Mouse (Mus musculus) kidney, postnatal 14 days (tissue): ENCODE results near the gene Osmr.
A peak's percentile ranks its signal among the peaks of the same experiment; 100 is the strongest.

Experiments
- DNase-seq: peaks from one replicate; pipeline ENCODE4 v3.0.0; 2022; ENCODE audit warnings: mixed read lengths

The Osmr gene

DNA sequence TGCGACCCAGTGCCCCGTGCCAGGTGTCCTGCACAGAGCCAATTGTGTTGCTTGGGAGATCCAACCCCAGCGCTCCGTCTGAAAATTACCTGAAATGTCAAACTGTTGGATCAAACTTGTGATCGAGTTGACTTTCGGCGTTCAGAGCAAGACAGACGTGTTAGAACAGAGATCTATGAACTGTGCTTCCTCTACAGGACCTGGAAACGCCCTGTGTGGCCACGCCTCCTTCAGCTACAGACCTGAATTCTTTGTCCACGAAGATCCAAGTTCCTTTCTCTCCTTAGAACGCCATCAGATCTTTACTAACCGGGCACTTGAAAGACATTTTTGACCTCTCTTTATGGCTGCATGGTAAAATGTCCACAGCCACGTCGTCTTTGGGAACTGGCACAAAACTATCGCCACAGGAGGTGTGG, at the start of gene Osmr:
Gene Osmr, minus strand, starts transcription at position 369 of the 419 bp plus-strand sequence.
- no peak for DNase-seq

DNA sequence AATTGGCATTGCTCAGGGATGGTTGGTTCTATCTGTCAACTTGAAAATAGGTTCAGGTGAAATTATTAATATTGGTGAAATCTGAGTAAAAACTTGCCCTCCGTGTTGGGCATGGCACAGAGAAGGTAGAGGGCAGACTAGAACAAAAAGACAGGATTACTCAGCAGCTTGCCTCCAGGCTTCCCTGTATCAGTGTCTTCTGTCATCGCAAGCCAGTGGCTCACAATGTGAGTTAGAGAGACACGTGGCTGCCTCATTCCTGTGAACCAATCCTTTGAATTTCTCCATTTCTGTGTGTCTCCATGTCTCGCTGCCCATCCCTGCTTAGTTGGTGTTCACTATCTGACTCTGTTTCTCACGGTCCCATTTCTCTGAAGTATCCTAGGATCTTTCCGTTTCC, 44.6 kb upstream of the Osmr start:
- no peak for DNase-seq

DNA sequence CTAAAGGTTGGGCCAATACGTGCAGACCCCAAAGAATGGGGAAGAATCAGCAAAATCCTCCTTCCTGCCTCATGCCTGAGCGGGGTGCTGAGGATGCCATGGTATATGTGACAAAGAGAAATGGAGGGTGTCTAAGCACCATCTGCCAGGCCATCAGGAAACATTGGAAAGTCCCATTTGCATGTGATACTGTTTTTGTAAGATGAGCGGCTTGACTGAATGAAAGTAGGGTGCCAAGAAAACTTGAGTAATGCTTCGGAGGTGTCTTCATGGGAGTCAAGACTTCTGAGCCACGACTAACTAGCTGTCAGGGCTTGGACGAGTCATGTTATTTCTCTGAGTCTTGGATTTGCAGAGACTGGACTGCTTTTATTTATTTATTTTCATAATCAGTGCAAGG, 39.4 kb upstream of the Osmr start:
- DNase-seq, result no peak

DNA sequence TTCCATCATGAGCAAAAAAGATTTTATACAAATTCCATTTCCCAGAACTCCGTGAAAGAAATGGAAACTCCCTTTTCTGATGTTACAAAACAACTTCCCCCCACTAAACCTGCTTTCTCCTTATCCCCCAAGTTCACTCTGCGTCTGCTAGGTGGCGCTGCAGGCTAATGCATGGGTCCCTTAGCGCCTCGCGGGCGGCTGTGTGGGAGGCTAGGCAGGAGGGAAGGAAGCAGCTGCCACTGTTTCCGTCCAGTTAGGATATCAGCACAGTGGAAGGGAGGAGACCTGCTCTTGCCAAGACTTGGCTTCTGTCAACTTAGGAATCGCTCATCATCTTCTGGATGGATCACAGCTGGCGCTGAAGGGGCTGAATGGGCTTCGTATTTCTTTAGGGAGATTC, 34.9 kb upstream of the Osmr start:
- peak; percentile 92 for DNase-seq

DNA sequence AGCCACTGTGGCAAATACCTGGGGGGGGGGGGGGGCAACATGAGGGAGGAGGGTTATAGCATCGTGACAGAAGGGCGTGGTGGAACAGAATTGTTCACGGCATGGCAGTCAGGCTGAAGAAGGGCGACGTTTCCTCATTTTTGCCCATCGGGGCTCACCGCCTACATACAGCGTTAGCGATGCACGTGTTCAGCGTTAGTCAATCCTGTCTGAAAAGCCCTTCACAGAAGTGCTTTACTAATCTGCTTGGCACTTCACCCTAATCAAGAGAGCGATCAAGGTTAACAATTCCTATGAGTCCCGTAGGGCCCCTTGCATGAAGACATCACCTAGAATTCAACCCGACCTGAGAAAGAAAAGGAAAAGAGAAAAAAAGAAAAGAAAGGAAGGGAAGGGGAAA, 34.3 kb upstream of the Osmr start:
- no peak for DNase-seq

DNA sequence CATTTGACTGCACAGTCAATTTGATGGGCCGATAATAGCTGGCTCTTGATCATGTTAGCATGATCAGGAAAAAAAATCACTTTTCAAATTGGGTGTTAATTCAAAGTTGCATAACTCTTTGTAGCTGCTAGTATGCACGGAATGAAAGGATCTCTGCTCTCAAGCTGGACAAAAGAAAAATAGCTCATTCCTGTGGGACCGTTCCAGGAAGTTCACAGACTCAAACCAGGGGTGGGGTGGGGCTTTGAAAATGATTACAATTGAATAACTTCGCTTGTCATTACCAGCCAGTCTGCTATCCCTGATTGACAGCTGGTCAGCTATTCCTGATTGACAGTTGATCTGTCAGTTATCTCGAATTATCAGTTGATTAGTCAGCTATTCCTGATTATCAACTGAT, 33.8 kb upstream of the Osmr start:
- no peak for DNase-seq

DNA sequence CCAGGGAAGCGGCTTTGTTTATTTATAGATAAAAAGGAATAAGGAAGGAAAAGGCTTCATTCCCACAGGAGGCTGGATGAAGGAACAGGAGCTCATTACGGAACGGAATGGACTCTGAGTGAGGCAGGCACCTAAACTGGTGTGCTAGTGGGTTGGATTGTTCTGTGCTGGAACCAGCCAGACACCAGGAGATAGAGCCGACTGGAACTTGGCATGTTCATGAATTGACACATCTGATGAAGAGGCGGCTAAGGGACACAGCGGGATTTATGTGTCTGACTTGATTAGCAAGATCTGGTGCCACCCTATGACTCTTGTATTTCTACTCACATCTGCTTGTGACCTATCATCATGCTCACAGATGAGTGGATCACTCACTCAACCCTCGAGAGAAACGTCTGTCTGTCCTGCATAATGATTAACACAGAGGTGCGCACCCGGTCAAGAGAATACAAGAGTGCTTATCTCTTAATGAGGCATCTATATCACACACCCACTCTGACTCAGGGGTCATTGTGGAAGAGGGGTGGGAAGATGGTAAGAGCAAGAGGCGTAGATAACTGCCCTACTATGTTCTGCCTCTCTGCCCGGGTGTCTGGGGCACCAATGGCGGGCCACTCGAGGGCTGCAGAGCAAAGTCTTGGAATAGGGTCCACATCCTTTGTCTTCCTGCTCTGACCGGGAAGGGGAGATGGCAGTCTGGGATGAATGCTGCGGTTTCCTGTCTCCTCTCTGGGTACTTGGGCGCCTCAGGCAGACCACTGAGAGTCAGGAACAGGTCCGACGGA, 31.7 kb upstream of the Osmr start:
- DNase-seq, result no peak

DNA sequence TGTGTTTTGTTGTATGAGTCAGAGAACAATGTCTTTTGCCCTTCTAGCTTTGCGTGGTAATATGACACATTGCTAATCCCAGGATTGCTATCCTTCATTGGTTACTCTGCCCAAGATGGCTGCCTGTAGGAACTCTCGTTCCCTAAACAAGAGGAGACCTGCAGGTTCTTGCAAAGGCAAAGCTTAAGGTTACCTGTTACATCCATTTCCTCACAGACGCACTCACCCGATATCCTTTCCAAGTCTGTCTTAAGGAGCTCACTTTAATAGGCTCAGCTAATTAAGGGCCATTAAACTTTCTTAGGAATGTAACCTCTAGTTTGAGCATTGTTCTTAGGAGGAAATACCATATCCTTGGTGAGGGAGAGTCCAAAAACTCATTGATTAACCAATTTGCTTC, 31.0 kb upstream of the Osmr start:
- DNase-seq, result no peak

DNA sequence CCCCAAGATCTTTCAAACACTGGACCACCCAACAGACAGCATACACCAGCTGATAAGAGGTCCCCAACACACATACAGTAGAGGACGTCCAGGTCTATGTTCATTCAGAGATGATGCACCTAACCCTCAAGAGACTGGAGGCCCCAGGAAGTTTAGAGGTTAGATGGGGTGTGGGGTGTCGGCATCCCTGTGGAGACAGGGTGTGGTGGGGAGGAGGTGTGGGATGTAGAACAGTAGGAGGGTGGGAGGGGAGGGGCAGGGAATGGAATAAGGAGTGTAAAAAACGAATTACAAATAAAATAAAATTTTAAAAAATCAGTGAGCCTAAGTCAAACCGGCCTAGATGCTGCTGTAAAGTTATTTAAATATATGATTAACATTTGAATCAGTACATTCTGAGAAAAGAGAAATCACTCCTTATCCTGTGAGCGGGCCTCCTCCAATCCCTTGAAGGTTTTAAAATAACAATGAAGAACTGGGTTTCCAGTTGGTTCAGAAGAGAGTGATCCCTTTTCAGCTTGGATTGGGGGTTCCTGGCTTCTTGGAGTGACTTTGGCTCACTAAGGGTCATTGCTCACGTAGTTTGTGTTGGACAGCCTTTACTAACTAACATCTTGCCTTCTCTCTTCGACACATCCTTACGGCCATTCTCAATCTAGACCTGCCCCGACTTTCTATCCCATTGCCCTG, 28.7 kb upstream of the Osmr start:
- no peak for DNase-seq

DNA sequence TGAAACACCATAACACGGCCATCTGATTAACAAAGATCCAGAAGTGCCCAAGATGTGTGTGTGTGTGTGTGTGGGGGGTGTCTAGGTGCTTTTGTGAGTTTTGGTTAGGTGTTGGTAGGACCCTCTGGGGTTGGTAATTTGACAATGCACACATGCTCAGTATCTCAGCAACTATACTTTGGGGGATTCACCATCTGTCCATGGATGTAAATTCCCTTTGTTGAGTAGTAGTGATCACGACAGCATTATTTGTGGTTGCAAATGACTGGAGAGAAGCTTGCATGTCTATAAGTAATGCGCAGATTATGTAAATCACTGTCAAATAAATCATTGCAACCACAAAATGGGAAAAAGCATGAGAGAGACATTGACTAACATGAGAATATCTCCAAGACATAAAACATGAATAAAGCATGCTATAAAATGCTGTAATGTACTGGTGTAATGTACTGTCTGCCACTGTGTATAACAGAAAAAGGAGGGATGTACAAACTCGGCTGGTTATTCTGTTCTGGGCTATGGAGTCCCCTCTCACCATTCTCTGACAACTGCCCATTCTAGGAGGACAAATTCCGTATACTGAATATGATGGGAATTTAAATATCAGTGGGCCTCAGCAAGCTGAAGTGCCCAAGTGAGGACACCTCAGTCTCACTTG, 27.3 kb upstream of the Osmr start:
- no peak for DNase-seq

DNA sequence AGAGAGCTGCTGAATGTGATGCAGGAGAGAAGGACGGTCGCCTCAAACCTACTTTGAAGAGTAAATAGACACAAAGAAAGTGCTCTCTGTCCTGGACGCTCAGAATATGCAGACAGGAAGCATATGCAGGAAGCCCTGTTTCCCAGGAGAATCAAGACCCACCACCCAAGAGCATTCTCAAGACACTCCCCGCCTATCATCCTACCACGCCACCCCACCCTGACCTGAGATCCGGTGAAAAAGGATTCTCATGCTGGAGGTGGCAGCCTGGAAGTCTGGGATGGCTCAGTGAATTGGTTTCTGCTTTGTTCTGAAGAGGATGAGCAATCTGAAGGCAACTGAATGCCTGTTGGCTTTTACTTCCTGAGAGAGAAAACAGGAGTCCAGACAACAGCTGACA, 26.5 kb upstream of the Osmr start:
- no peak for DNase-seq

DNA sequence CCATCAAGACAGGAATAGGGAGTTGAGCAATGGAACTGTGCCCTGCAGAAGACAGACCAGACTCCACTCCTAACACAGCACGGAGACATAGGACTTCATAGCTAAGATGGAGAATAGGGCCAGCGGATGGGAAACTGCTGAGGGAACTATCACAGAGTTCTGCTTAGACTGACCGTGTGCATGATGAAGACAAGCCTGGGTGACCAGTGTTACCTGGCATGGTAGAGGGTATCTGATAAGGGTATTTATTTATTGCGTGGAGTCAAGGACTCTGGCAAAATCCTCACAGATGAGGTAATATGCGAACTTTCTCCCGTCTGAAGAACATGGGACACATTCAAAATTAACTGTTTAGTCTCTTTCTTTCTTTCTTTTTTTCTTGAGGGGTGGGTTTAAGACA, 9.5 kb upstream of the Osmr start:
- DNase-seq, result no peak

DNA sequence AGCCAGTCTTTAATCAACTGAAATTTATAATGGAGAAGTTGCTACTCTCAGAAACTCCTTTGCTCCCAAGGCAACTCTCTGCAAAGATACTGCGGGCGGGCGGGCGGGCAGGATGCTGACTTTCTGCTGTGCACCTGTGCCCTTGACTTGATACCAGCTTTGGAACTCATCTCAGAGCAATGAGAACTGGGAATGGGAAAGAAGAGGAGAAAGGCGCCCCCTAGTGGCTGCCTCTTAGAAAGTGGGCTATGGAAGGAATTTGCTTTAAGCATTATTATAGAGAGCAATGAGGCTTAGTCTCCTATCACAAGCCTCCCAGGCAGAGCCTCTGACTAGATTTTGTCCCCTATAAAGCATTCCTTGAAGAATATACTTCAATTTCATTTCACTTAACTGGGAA, 9.0 kb upstream of the Osmr start:
- peak; percentile 66 for DNase-seq

DNA sequence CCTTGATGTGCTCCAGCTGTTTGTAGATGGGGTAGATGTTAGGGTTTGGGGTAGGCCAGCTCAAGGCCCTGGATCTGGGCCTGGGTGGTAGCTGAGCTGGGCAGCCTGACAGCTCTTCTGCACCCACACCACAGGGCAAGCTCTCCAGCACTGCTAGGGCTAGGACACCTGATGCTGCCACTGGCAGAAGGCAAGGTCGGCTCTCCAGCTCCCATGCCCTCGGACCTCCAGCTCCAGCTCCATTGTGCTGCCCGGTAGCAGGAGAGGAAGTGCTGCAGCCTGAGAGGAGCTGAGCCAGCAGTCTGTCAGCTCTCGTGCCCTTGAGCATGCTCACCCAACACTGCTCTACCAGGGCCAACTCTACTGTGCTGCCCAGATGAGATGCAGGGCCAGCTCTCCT, 8.3 kb upstream of the Osmr start:
- no peak for DNase-seq

DNA sequence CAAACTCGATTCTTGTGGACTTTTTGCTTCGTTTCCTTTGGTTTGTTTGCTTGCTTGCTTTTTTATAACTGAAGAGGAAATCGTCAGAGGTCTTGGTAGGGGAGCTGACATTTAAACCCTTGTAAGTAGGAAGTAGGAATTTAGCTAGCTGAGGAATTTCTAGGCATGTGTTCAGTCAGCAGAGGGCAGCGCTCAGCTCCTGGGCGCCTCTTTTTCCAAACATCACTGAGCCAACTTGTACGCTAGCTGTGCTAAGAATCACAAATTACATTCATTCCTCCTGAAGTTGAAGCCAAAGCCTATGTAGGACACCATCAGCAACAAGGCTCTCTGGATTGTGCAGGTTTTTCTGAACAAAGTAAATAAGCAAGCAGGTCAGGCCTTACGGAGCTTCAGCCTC, 7.4 kb upstream of the Osmr start:
- DNase-seq, result peak; percentile 68

DNA sequence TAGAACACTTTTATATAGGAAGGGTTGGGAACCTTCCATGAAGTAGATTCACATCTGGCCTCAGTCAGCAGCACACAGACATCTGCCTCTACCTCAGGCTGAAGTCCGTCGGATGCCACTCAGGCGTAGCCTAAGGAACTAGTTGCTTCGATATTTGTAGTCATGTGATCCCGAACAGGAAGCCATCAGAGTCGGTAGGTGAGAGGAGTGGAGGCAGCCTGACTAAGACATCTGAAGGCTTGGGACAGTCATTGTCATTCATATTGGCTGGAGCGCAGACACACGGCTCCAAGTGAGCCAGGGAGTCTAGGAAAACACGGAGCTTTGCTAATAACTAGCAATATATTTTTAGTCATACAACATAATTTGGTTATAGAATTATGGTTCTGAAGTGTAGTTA, 6.4 kb upstream of the Osmr start:
- DNase-seq, result no peak

DNA sequence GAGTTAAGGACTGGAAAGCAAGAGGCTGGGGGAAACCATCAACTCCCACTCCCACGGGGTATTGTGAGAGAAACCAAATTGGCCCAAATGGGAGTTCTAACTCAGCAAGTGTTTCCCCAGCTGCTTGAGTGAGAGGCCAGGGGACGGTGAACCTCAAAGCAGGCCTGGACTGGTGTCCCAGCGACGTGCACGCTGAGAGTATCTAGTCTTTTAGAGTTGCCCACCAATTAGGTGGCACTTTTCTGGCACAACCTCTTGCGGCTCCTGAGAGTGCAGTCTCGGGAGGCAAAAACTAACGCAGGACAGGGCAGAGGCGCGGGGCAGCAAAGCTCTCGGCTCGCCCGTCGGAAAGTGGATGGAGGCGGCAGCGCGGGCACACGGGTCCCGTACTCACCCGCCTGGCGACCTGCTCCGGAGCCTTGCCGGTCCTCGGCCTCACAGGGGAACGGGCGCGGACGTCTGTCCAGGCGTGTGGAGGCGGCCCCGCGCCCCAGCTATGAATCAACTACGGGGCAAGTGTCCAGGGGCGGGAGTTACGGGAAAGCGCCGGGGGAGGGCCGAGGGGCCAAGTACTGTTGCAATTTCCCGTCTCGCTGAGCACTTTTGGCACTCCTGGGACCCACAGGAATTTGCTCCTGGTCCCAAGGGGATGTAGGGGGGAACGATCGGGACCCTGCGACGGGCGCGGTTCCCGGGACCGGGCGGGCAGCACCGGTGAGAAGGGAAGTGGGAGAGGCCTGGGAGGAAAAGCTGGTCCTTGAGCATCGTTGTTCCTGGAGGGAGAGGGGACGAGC, 765 bp downstream of the Osmr start:
- peak; percentile 84 for DNase-seq

DNA sequence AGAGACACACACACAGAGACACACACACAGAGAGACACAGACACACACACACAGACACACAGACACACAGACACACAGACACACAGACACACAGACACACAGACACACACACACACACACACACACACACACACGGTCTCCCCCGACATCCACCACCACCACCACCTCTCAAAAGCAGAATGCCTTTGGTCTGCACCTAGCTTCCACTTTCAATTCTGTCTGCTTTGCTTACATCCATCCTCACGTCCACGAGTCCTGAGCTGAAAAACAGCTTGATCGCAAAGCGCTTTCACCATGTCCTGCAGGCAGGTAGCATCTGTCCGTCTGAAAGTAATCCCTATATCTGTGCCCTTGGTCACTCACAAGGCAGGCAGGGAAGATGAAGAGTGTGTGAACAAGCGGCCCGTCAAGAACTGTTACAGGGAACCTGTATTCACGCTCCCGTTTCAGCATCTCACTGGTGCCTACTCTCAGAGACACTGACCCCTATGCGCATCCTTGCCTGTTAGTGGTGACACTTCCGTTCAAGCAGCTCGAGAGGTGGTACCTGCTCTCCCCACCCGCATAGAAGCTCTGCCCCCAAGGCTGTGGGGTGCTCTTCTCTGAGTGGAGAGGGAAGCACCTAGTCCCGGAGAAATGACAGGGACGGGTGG, 1.5 kb downstream of the Osmr start:
- no peak for DNase-seq

DNA sequence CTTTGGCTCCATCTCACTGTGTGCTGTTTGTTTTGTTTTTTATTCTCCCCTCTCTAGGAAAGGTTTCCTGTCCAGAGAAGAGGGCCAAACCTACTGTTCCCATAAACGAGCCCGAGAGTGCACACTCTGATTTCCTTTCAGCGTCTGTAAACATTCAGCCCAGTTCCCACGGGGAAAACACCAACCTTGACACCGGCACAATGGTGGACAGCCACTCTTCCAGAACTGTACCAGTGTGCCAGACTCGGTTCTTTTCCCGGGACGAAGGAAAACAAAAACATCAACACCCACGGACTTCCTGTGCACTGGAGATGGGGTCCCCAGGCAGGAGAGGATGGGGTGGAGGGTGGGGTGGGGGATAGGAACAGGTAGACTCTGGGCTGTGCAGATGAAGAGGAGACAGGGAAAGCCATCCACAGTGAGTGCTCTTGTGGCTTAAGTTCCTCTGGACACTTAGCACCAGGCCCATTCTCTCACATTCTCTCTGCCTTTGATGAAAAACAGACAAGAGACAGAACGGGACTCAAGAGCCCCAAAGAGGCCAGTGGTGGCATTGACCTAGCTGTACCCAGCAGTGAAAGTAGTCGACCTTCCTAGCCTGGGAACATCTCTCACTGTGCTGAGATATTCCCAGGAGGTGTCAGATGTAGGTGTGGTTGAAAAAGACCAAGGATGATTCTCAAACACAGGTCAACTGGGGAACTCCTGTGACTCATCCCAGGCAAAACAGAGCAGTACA, 3.0 kb downstream of the Osmr start:
- no peak for DNase-seq

DNA sequence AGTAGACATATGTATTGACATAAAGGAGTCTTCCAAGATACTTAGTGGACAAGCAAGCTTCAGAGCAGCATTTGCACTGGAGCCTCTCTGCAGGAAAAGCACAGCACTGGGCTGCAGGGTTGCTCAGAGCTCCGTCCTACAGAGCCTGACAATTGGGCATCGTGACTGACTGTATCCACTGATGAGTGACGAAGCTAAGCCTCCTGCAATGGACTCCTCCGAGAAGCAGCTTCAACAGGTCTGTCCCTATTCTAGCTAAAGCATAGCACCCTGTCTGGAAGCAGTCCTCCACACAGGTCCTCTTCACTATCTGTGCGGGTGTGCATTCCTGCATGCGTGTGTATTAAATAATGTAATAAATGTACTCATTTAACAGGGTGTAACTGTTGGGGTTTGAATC, 7.9 kb downstream of the Osmr start:
- no peak for DNase-seq

DNA sequence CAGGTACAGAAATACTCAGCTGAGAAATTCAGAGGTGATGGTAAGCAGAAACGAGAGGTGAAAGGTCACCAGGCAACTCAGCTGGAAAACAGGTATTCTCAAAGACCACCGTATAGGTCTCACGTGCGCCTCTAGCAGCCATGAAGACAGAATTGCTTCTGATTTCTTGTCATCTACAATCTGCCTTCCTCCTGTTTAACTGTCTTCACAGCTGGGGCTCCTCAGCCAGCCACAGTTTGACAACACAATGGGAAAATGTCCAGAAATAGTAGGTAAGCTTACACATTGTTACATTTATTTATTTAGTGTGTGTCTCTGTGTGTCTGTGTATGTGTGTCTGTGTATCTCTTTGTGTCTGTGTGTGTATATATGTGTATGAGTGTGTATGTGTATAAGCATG, 12.6 kb downstream of the Osmr start:
- DNase-seq, result no peak

DNA sequence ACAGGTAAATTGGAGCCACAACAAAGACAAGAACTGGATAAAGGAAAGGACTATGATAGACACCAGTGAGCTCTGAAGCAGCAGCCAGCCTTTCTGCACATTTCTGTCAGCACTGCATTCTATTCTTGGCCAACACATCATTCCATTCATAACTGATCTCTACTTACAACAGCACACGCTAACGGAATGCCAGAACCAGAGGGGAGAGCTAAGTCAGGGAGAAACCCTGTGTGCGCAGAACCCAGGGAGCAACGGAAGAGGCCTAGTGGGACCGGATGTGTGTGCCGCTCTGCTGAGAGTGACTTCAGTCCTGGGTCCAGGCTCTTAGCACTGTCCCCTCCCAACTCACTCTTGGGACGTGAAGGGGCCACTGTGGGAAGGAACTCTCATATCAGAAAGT, 13.2 kb downstream of the Osmr start:
- DNase-seq, result peak; percentile 23
